Mouse (Mus musculus) forebrain, embryonic 11.5 days (tissue): ENCODE data around the gene Snrpd3. TPM values are rescaled to one million over a fixed set of nuclear protein-coding genes. Genes with fewer than 3 reads are reported as not detected.
"Not testable (repeated sequence)": the region's sequence is repeated elsewhere in the genome, so short reads cannot be mapped to it uniquely, and the experiment has no call there.

Experiments used
- ATAC-seq: fragments of 200-750 bp; cut with Nextera tagmentation; replicated peaks from 2 replicates; pipeline ENCODE4 v1.8.0; 2017; ENCODE audit warnings: moderate TSS enrichment; ENCODE audit not compliant: low FRiP score
- DNase-seq: peaks from one replicate; pipeline ENCODE4 v3.0.0-alpha.2; 2017; ENCODE audit warnings: low spot score
- H3K27ac ChIP-seq: fragments of 300-500 bp; sonication (generic); 2 replicates; pipeline ENCODE4 v1.5.1; 2014; ENCODE audit warnings: low read depth, low read length
- H3K27me3 ChIP-seq: fragments of 300-500 bp; sonication (generic); 2 replicates; pipeline ENCODE4 v1.6.1; 2014; ENCODE audit warnings: mild to moderate bottlenecking, low read length, mixed read lengths; ENCODE audit not compliant: control insufficient read depth, insufficient read depth
- H3K36me3 ChIP-seq: fragments of 300-500 bp; sonication (generic); 2 replicates; pipeline ENCODE4 v1.6.1; 2014; ENCODE audit warnings: mild to moderate bottlenecking, low read length, moderate library complexity, mixed read lengths; ENCODE audit not compliant: control insufficient read depth, insufficient read depth
- H3K4me1 ChIP-seq: fragments of 300-500 bp; sonication (generic); replicated peaks from 2 replicates; pipeline ENCODE4 v1.6.1; 2014; ENCODE audit warnings: low read length, mixed read lengths; ENCODE audit not compliant: control insufficient read depth, insufficient read depth
- H3K4me2 ChIP-seq: fragments of 300-500 bp; sonication (generic); 2 replicates; pipeline ENCODE4 v1.6.1; 2014; ENCODE audit warnings: low read depth, mild to moderate bottlenecking, low read length, moderate library complexity, mixed read lengths; ENCODE audit not compliant: severe bottlenecking
- H3K4me3 ChIP-seq: fragments of 300-500 bp; sonication (generic); 2 replicates; pipeline ENCODE4 v1.5.1; 2014; ENCODE audit warnings: low read depth, low read length
- H3K9ac ChIP-seq: fragments of 300-500 bp; sonication (generic); 2 replicates; pipeline ENCODE4 v1.6.1; 2014; ENCODE audit warnings: low read length
- H3K9me3 ChIP-seq: fragments of 300-500 bp; sonication (generic); 2 replicates; pipeline ENCODE4 v1.6.1; 2016; ENCODE audit warnings: low read length, mixed read lengths; ENCODE audit not compliant: control insufficient read depth
- WGBS: fragments of 180-500 bp; shearing (Covaris S2); extraction: QIAGEN DNeasy Blood & Tissue Kit; methylation state at CpG from one replicate; pipeline ENCODE4 v1.1.7; 2014; 5-methylcytosine and 5-hydroxymethylcytosine counted together
- polyA plus RNA-seq: library from polyadenylated mRNA; unstranded; fragments of >200 nt; fragmentation: Nextera tagmentation; extraction: Ambion mirVana; gene quantifications from 2 replicates; pipeline ENCODE4 v1.2.1, GENCODE M21; 2014

Gene Snrpd3
- polyA plus RNA-seq, 1 experiment from 2014 or later, result 261 TPM

DNA sequence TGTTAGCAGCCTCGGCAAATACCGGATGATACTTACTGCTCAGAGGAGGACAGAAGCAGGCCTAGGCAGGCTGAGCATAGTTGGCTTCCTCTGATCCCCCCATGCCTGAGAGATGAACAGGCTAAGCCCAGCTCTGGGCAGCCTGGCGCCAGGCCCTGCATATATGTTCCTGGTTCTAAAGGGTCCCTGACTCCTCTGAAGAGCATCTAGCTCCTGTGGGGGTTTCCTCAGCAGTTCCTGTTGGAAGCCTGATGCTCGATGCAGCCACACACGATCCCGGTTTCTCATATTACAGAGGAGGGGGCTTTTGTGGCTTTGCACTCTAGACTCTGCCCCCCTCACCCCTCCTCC, 43.2 kb downstream of the Snrpd3 start:
- 4% methylated on average over 6 of the region's 6 CpGs for WGBS
- H3K4me3 ChIP-seq, result peak overlapping the region; percentile 61
- H3K9ac ChIP-seq, result peak overlapping the region; percentile 79
- ATAC-seq, result no peak
- peaks cover 22% of the 10 kb centered on the region for H3K27me3 ChIP-seq
- no peak for DNase-seq
- no peaks in the 10 kb centered on the region for H3K36me3 ChIP-seq
- H3K9me3 ChIP-seq, result no peaks in the 10 kb centered on the region
- H3K4me1 ChIP-seq, result peaks cover 8% of the 10 kb centered on the region; the same call in 1 of the 2 replicates
- peak overlapping the region; percentile 96 for H3K4me2 ChIP-seq
- no peak overlapping the region for H3K27ac ChIP-seq

DNA sequence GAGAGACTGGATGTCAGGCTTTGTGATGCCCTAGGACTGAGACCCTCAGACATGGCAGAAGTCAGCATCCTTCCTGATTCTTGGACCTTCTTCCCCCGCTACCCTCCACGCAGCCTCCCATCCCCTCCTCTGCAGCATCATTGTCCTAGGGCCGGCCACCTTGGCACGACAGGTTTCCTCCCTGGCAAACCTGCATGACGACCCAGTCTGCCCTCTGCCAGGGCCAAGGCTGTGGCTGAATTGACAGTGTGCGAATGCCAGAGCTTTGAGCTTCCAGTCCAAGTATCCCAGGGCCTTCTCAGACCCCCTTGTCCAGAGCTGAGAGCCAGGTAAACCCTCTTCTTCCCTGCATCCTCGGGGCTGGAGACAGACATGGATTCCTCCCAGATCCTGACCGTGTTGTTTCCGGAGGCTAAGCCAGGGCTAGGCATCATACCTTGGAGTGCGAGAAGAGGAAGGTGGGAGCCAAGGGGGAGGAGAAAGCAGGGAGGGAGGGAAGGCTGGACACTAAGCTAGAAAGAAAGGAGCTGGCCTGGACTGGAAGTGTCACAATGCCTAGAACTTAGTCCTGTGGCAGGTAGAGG, 43.8 kb downstream of the Snrpd3 start, which contains the start of gene Ggt1:
Gene Ggt1, plus strand, starts transcription at position 534 of the 584 bp plus-strand sequence.
- 46% methylated on average over 10 of the region's 10 CpGs for WGBS
- Histone ChIP-seq H3K9ac (peak within 1 kb of the TSS; percentile 79), H3K4me1 (peaks cover 8% of the 10 kb centered on the region; the same call in 1 of the 2 replicates), H3K4me2 (peak within 1 kb of the TSS; percentile 96), H3K4me3 (peak within 1 kb of the TSS; percentile 61; the same call in 1 of the 2 replicates), H3K9me3 (no peaks in the 10 kb centered on the region), H3K27ac (no peak within 1 kb of the TSS), H3K36me3 (no peaks in the 10 kb centered on the region), H3K27me3 (peaks cover 22% of the 10 kb centered on the region)
- DNase-seq, result peak; percentile 48
- ATAC-seq, result no peak

DNA sequence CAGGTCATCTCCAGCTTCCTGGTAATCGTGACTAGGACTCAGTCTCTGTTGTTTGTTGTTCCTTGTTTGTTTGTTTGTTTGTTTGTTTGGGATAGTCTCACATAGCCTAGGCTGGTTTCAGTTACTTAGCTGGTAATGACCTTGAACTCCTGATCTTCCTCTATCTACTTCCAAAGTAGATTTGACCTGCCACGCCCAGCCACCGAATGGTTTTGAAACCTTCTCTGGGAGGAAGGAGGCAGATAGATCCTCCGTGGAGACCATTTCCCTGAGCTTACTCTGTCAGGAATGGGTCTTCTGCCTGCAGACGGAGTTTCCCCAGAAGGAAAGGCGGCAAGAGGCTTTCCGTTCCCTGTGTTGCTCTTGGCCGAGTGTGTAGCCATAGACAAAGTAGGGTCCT, 45.2 kb downstream of the Snrpd3 start:
- Histone ChIP-seq H3K4me2 (no peak overlapping the region), H3K27me3 (peaks cover 22% of the 10 kb centered on the region), H3K4me3 (no peak overlapping the region), H3K36me3 (no peaks in the 10 kb centered on the region), H3K27ac (no peak overlapping the region), H3K4me1 (peaks cover 6% of the 10 kb centered on the region; the same call in 1 of the 2 replicates), H3K9me3 (no peaks in the 10 kb centered on the region), H3K9ac (no peak overlapping the region)
- ATAC-seq, result no peak
- WGBS, result 84% methylated on average over 8 of the region's 8 CpGs
- DNase-seq, result peak; percentile 29

DNA sequence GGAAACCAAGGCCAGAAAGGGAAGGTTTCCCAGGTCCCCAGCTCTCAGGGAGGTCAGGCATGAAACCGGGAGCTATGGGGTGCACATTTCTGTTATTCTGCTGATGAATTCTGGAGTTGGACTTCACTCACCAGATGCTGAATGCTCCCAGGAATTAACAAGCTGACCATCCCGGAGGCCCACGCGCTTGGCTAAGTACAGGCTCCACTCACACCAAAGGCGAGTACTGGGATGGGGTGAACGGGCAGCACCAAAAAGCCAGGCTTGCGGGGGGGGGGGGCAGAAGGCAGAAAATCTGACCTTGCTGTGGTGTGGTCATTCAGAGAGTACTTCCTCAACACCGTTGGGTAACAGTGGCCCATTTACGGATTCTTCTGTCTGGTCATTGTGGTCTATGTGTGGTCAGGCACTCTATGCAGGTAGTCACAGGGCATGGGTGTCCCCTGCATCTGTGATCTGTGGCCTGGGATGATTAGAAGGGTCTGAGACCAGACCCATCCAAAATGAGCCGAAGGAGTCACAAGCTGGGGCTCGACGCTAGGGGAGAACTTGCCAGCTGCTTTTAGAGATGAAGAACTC, 47.4 kb downstream of the Snrpd3 start:
- no peak overlapping the region for H3K27ac ChIP-seq
- no peak overlapping the region for H3K4me2 ChIP-seq
- ATAC-seq (no peak), DNase-seq (peak; percentile 28)
- H3K9ac ChIP-seq, result no peak overlapping the region
- peaks cover 4% of the 10 kb centered on the region; the same call in 1 of the 2 replicates for H3K4me1 ChIP-seq
- WGBS, result 86% methylated on average over 12 of the region's 12 CpGs
- H3K36me3 ChIP-seq, result no peaks in the 10 kb centered on the region
- peaks cover 15% of the 10 kb centered on the region for H3K27me3 ChIP-seq
- no peak overlapping the region for H3K4me3 ChIP-seq
- H3K9me3 ChIP-seq, result no peaks in the 10 kb centered on the region

DNA sequence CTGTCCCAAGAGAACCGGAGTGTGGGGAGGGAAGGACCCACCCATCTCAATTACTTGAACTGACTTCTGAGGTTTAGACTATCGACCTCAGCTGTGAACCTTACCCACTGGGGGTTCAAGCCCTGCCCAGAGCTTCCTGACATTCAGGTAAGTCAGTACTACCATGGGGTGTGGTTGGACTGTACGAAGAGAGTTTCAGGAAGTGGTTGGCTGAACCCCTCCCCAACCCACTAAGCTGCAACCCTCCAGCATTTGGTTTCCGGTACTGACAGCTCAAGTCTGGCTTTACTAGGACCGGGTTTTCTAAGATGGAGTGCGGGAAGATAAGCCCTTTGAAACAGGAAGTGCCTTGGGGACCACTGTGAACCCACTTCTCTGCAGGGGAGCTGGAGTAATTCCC, 48.1 kb downstream of the Snrpd3 start:
- Histone ChIP-seq H3K27ac (no peak overlapping the region), H3K4me1 (peaks cover 3% of the 10 kb centered on the region; the same call in 1 of the 2 replicates), H3K9me3 (no peaks in the 10 kb centered on the region), H3K4me2 (no peak overlapping the region), H3K27me3 (peaks cover 12% of the 10 kb centered on the region), H3K9ac (no peak overlapping the region), H3K36me3 (no peaks in the 10 kb centered on the region), H3K4me3 (no peak overlapping the region)
- ATAC-seq, result no peak
- 73% methylated on average over 6 of the region's 6 CpGs for WGBS
- peak; percentile 45 for DNase-seq

DNA sequence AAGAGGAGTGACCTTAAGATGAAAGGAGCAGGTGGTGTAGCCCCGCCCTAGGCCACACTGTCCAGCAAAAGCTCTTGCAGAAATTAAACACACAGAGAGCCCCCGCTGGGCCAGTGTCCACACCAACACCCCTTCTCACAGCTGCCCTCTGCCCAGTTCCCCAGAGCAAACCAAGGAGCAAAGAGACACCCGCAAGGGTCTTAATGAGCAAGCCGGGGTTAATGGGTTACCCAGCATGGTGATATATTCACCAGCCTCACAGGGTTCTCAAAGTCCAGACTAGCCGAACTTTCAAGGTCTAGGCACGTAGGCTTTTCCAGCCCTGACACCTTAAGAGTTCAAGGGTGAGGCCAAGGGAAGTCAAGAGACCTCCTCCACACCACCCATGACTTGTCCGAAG, 48.6 kb downstream of the Snrpd3 start:
- 75% methylated on average over 7 of the region's 7 CpGs for WGBS
- H3K4me1 ChIP-seq, result no peaks in the 10 kb centered on the region
- DNase-seq (no peak), ATAC-seq (no peak)
- peaks cover 7% of the 10 kb centered on the region for H3K27me3 ChIP-seq
- no peaks in the 10 kb centered on the region for H3K36me3 ChIP-seq
- no peak overlapping the region for H3K9ac ChIP-seq
- H3K4me3 ChIP-seq, result no peak overlapping the region
- no peaks in the 10 kb centered on the region for H3K9me3 ChIP-seq
- no peak overlapping the region for H3K4me2 ChIP-seq
- H3K27ac ChIP-seq, result no peak overlapping the region

DNA sequence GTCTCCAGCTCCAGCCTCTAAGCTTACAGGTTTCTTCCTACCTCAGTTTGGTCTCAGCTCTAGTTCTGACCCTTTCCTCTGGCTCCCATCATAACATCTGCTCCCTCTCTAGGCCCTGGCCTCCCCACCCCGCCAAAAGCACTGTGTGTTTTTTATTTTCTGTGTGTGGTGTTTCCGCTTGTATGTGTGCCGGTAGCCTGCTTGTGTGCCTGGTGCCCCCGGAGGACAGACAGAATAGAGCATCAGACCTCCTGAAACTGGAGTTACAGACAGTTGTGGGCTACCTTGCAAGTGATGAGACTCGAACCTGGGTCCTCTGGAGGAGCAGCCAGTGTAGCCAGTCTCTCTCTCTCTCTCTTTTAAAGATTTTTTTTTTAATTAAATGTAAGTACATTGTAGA, 49.0 kb downstream of the Snrpd3 start:
- whole genome bisulfite sequencing, result 77% methylated on average over 5 of the region's 5 CpGs
- no peaks in the 10 kb centered on the region for H3K4me1 ChIP-seq
- H3K27ac ChIP-seq, result no peak overlapping the region

DNA sequence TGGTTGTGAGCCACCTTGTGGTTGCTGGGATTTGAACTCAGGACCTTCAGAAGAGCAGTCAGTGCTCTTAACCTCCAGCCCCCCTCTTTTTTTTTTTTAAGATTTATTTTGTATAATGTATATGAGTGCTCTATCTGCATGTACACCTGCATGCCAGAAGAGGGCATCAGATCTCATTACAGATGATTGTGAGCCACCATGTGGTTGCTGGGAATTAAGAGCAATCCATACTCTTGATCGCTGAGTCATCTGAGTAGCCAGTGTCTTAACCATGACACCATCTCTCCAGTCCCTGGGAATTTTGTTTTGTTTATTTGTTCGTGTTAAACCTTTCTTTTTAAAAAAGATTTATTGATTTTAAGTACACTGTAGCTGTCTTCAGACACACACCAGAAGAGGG, 49.4 kb downstream of the Snrpd3 start:
- H3K27me3 ChIP-seq, H3K27ac ChIP-seq, H3K4me2 ChIP-seq, ATAC-seq, H3K4me1 ChIP-seq, H3K9ac ChIP-seq, H3K36me3 ChIP-seq, H3K9me3 ChIP-seq, H3K4me3 ChIP-seq, DNase-seq: not testable (repeated sequence)
- WGBS, result 89% methylated on average over 2 of the region's 2 CpGs

More for the DNA sequence above, 49.0 kb downstream of the Snrpd3 start:
- H3K36me3 ChIP-seq, result no peaks in the 10 kb centered on the region
- no peaks in the 10 kb centered on the region for H3K9me3 ChIP-seq
- H3K4me2 ChIP-seq, result no peak overlapping the region
- peak; percentile 44 for DNase-seq
- ATAC-seq, result no peak
- no peak overlapping the region for H3K4me3 ChIP-seq
- no peak overlapping the region for H3K9ac ChIP-seq
- peaks cover 3% of the 10 kb centered on the region for H3K27me3 ChIP-seq

DNA sequence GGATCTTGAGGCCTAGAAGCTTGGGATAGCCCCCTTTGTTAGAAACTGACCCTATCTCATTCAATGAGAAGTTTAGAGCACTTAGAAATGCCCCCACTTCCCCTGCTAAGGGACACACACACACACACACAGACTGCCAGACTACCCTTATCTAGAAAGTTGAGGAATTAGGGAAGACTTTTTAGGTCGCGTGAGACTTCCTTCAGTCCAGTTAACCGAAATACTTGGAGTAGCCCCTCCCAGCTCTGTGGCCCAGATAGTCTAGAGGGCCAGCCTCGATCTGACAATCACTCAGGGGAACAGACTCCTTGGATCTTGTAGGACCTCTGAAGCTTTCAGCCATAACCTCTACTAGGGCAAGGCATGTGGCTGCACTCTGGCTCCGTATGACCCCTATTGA, 50.7 kb downstream of the Snrpd3 start:
- DNase-seq (no peak), ATAC-seq (no peak)
- Histone ChIP-seq H3K4me1 (no peaks in the 10 kb centered on the region), H3K9me3 (no peaks in the 10 kb centered on the region), H3K27me3 (no peaks in the 10 kb centered on the region), H3K4me2 (no peak overlapping the region), H3K9ac (no peak overlapping the region), H3K4me3 (no peak overlapping the region), H3K27ac (no peak overlapping the region), H3K36me3 (no peaks in the 10 kb centered on the region)
- 36% methylated on average over 5 of the region's 5 CpGs for WGBS
